Mouse (Mus musculus): ENCODE measurements around the gene Ppm1h. TPM values are rescaled to one million over a fixed set of nuclear protein-coding genes. Genes with fewer than 3 reads are reported as not detected.

Gene Ppm1h
- polyA plus RNA-seq (2012; rRNA removed): 5.9 and 13.4 TPM in 2 replicates

DNA sequence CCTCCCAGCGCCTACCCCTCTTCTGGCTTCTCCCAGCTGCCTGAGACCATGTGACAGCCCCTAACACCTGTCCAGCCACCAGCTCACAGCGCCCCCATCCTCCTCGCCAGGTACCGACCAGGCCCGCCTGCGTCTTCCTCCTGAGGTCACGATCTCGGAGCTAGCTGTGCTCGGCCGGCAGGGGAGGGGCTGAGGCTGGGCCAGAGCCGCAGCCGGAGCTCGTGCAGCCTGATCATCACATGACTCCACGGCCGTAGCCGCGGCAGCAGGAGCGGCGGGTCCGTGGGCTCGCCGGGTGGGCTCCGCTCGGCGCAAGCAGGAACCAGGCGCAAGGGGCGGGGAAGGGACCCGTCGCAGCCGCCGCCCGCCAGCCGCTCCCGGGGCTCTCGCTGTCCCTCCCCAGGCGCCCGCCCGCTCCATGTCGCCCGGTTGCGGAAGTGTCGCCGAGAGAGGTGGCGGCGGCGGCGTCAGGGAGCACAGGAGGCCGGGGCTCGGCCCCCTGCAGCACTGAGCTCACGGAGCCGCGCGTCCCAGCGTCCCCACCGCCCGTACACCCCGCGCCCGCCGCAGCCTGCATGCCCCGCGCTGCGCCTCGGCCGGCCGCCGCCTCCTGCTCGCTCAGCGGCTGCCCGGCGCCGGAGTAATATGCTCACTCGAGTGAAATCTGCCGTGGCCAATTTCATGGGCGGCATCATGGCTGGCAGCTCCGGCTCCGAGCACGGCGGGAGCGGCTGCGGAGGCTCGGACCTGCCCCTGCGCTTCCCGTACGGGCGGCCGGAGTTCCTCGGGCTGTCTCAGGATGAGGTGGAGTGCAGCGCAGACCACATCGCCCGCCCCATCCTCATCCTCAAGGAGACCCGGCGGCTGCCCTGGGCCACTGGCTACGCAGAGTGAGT lies at the start of gene Ppm1h:
TSS of gene Ppm1h (plus strand) at position 222 of the 896 bp plus-strand sequence.
- DNase-seq (ENCODE audit: low read depth): peak; percentile 77
- peak; percentile 32; the same call in 1 of the 2 replicates for TF ChIP-seq POLR2A (IDR thresholded peaks at IDR 0.05; ENCODE audit: borderline replicate concordance, extremely low read depth, insufficient read depth, insufficient read length, poor library complexity, severe bottlenecking)
- TF ChIP-seq CTCF (IDR thresholded peaks at IDR 0.05; ENCODE audit: borderline replicate concordance, extremely low read depth, insufficient read depth, insufficient read length): peak; percentile 28; the same call in 1 of the 2 replicates

DNA sequence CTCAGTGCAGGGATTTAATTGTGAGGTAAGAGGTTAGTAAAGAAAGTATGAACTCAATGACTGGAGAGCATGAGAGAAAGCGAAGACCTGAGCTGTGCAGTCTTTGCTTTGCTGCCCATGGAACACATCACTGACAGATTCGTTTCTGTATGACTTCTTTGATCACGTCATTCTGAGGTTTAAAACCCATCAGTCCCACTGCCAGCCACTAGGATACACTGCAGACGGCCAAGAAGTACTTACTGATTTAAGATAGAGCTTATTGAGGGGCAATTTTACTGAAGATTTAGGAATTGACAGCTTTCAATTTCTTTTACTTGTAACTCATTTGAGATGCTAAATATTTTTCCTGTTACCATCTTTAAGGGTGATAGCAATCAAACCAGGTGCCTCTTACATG lies 49.6 kb upstream of the Ppm1h start:
- no peak for TF ChIP-seq CTCF (IDR thresholded peaks at IDR 0.05; ENCODE audit: borderline replicate concordance, extremely low read depth, insufficient read depth, insufficient read length)
- TF ChIP-seq POLR2A (IDR thresholded peaks at IDR 0.05; ENCODE audit: borderline replicate concordance, extremely low read depth, insufficient read depth, insufficient read length, poor library complexity, severe bottlenecking): no peak
- DNase-seq (ENCODE audit: low read depth): no peak

DNA sequence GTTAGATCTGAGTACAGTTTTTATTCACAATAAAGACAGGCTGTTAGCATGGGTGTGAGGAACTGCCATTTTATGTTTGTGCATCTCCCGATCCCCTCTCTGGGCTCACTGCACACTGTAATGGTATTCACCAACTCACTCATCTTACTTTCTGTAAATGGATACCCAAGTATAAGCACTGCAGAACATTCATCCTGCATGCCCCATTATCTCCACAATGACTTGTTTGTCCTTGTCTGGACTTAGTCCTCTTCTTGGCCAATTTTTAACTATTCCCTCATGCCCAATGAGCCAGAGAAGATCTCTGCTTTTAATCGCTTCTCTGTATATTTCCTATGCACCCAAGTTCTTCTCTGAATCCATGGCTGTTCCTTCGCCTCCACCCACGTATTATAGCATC lies 38.7 kb upstream of the Ppm1h start:
- no peak for TF ChIP-seq CTCF (IDR thresholded peaks at IDR 0.05; ENCODE audit: borderline replicate concordance, extremely low read depth, insufficient read depth, insufficient read length)
- TF ChIP-seq POLR2A (IDR thresholded peaks at IDR 0.05; ENCODE audit: borderline replicate concordance, extremely low read depth, insufficient read depth, insufficient read length, poor library complexity, severe bottlenecking): no peak
- DNase-seq (ENCODE audit: low read depth): no peak

DNA sequence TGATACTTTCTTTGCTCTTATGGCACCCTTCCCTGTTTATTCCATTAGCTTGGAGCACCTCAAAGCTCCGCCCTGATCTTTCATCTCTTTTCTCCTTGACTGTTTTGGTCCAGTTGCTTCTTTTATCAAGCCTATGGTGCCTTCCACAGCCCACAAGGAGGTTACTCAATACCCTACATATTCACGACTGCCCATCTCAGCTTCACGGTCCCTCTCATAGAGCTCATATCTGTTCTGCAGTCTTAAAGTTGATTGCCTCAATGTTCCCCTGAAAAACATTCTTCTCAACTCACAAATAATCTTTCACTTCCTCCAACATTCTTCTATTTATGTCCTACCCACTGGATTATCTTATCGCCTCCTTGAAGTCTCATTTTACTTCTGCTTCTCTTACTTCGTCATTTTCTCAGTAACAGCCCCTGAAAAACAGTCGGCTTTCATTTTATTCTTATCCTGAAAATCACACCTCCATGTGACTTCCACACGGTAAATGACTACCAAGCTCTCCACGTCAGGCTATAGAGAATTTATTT lies 37.2 kb upstream of the Ppm1h start:
- no peak for DNase-seq (ENCODE audit: low read depth)
- TF ChIP-seq CTCF (IDR thresholded peaks at IDR 0.05; ENCODE audit: borderline replicate concordance, extremely low read depth, insufficient read depth, insufficient read length): no peak
- TF ChIP-seq POLR2A (IDR thresholded peaks at IDR 0.05; ENCODE audit: borderline replicate concordance, extremely low read depth, insufficient read depth, insufficient read length, poor library complexity, severe bottlenecking): no peak

DNA sequence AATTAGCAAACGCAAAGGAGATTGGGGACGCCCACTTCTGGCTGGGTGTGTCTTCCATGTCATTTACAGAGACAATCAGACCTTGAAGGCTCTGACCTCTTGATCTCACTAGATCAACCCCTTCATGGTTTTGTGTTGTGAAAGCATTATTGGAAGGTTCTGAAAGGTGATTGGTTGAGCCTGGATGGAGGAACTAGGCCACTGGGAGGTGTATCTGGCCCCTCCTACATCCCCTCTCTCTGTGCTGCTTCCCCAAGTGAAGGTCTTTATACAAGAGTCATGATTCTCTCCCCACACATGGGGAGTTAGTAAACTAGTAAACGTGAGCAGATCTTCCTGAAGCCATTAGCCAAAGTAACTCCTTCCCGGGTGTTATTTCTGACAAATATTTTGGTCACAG lies 36.4 kb upstream of the Ppm1h start:
- no peak for DNase-seq (ENCODE audit: low read depth)
- no peak for TF ChIP-seq CTCF (IDR thresholded peaks at IDR 0.05; ENCODE audit: borderline replicate concordance, extremely low read depth, insufficient read depth, insufficient read length)
- no peak for TF ChIP-seq POLR2A (IDR thresholded peaks at IDR 0.05; ENCODE audit: borderline replicate concordance, extremely low read depth, insufficient read depth, insufficient read length, poor library complexity, severe bottlenecking)

DNA sequence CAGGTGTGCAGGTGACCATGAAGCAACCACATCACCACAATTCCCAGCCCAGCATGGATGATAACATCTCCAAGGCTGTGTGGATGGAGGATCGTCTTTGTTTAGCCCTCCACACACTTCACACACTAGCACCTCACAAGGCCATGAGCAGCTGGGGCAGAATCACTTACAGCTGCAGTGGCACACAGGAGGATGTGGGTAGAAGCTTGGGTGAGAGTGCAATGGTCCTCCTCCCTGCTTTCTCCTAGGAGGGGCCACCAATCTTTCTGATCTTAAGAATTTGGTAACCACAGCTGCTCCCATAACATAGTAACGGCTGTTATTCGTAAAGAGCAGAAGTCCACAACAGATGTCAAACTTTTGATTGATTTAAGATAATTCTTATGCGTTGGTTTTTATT lies 26.6 kb upstream of the Ppm1h start:
- no peak for TF ChIP-seq CTCF (IDR thresholded peaks at IDR 0.05; ENCODE audit: borderline replicate concordance, extremely low read depth, insufficient read depth, insufficient read length)
- TF ChIP-seq POLR2A (IDR thresholded peaks at IDR 0.05; ENCODE audit: borderline replicate concordance, extremely low read depth, insufficient read depth, insufficient read length, poor library complexity, severe bottlenecking): no peak
- no peak for DNase-seq (ENCODE audit: low read depth)

DNA sequence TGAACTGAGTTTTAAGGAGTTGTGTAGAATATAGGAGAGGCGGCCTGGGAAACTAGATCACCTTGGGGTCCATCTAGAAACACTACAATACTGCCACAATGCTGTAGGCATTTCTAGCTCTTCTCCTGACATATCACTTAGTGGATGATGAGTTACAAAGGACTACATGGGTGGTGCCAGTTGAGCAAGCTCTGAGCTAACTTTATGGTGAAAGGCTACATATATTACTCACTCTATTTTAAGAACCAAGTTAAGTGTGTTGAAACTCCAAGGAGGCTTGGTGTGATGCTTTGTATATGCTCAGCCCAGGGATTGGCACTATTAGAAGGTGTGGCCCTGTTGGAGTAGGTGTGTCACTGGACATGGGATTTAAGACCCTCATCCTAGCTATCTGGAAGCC lies 26.0 kb upstream of the Ppm1h start:
- no peak for TF ChIP-seq POLR2A (IDR thresholded peaks at IDR 0.05; ENCODE audit: borderline replicate concordance, extremely low read depth, insufficient read depth, insufficient read length, poor library complexity, severe bottlenecking)
- TF ChIP-seq CTCF (IDR thresholded peaks at IDR 0.05; ENCODE audit: borderline replicate concordance, extremely low read depth, insufficient read depth, insufficient read length): no peak
- no peak for DNase-seq (ENCODE audit: low read depth)

DNA sequence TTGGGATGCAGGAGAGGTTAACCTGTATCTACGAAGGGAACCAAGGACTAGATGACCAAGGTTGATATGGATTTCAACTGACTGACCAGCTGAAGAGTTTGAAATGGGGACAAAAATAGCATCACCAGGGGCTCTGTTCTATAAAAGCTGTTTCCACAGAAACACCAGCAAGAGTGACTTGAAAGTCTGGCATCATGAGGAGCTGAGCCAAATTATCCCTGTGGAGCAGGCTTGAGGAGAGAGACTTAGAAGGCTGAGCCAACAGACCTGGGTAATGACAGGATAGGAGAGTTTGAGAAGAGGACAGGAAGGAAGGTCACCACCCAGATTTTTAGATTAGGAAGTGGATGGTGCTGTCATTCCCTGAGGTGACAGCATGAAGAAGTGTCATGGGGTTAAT lies 12.9 kb upstream of the Ppm1h start:
- DNase-seq (ENCODE audit: low read depth): no peak
- TF ChIP-seq CTCF (IDR thresholded peaks at IDR 0.05; ENCODE audit: borderline replicate concordance, extremely low read depth, insufficient read depth, insufficient read length): no peak
- TF ChIP-seq POLR2A (IDR thresholded peaks at IDR 0.05; ENCODE audit: borderline replicate concordance, extremely low read depth, insufficient read depth, insufficient read length, poor library complexity, severe bottlenecking): no peak

DNA sequence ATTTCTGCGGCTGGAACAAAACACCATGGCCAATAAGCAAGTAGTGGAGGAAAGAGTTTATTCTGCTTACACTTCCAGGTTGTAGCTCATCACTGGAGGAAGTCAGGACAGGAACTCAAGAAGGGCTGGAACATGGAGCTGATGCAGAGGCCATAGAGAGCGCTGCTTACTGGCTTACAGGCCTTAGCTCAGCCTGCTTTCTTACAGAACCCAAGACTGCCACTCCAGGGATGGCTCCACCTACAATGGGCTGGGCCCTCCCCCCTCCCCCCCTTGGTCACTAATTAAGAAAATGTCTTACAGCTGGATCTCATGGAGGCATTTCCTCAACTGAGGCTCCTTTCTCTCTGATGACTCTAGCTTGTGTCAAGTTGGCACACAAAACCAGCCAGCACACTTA lies 7.3 kb upstream of the Ppm1h start:
- TF ChIP-seq POLR2A (IDR thresholded peaks at IDR 0.05; ENCODE audit: borderline replicate concordance, extremely low read depth, insufficient read depth, insufficient read length, poor library complexity, severe bottlenecking) (no peak), CTCF (IDR thresholded peaks at IDR 0.05; ENCODE audit: borderline replicate concordance, extremely low read depth, insufficient read depth, insufficient read length) (no peak)
- DNase-seq (ENCODE audit: low read depth): peak; percentile 31

DNA sequence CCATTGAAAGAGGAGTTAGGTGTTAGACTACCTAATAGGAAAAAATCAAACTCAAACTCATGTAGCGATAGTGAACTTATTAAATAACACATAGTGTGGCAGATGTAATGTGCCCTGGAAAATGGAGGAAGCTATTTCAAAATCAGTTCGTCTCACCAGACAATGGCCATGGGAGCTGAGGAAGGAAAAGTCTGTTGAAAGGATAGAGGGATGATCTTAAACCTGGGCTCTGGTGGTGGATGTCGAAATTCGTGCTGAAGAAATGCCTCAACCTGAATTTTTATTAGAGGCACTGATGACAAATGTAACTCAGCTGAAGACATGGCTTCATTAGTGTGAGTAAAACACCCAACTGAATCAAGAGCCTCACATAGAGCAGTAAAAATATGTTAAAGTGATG lies 6.5 kb upstream of the Ppm1h start:
- no peak for TF ChIP-seq CTCF (IDR thresholded peaks at IDR 0.05; ENCODE audit: borderline replicate concordance, extremely low read depth, insufficient read depth, insufficient read length)
- no peak for TF ChIP-seq POLR2A (IDR thresholded peaks at IDR 0.05; ENCODE audit: borderline replicate concordance, extremely low read depth, insufficient read depth, insufficient read length, poor library complexity, severe bottlenecking)
- DNase-seq (ENCODE audit: low read depth): no peak

DNA sequence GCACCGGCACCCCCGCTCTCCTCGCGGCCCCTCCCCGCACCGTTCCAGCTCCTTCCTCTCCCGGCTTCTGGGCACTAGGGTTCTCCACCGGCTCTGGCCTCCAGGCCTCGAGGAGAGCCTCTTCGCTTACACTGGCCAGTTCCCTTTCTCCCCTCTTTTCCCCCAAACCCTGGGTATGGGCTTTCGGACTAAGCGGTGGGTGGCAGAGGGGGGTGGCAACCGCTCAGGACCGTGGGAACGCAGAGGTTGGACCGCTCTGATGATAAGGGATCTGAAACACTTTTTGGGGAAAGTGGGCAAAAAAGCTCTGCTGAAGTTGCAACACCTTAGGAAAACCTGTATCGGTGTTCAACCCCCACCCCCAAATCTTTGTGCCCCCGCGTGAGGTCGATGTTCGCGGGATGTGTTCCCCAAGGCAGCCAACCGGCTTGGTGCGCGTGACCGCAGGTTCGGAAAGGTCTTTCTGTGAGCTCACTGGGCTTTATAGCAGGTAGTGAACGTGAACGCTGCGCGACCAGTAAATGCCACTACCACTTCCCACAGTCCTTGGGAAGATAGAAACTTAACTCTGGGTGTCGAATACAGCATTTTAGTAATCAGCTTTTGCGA lies 979 bp downstream of the Ppm1h start:
- TF ChIP-seq POLR2A (IDR thresholded peaks at IDR 0.05; ENCODE audit: borderline replicate concordance, extremely low read depth, insufficient read depth, insufficient read length, poor library complexity, severe bottlenecking) (no peak), CTCF (IDR thresholded peaks at IDR 0.05; ENCODE audit: borderline replicate concordance, extremely low read depth, insufficient read depth, insufficient read length) (no peak)

More for the DNA sequence above, 979 bp downstream of the Ppm1h start:
- DNase-seq (ENCODE audit: low read depth): peak; percentile 28

Data from brain, embryonic 14.5 days (tissue).